In the genomic region with DNA sequence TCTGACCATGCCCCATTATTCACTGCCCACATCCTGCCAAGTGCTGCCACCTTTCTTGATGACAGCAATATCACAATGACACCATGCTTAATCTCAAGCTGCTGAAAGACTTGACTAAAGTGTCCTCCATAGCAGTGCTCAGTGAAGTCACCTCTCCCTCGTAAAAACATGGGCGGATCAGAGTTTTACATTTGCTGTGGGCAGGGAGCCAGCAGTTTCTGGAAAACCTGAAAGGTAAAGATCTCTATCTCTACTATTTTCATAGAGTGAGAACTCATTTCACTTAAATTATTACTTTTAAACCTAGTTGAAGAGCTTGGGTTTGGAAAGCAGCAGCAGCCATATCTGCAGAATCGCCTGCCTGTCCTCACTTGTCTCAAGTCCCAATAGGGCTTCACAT, we compare ENCODE assay signal across 22 mouse cellular contexts.
DNase-seq lines count a peak whose midpoint lies in the region; ATAC-seq and TF ChIP-seq lines count a peak whose summit lies in the region.
"Had no signal": no experiment of that assay in that cellular context is flagged by ENCODE, and none has a peak within 500 bp of the region (broad histone marks: within the 10 kb centered on the region; RNA-seq: fewer than 3 reads in every experiment).

No protein-coding gene starts in this region.

- no peak for ATAC-seq in limb, embryonic 14.5 days (ENCODE audit: low FRiP score, low read depth)
- ATAC-seq: CD4-positive, CD25-positive, alpha-beta regulatory T cell, adult 4 months; forebrain, postnatal 0 days had no signal

- DNase-seq in limb, embryonic 14.5 days (ENCODE audit: low spot score) = peak; percentile 35
- DNase-seq in limb, embryonic 10.5 days (ENCODE audit: low spot score) = no peak
- peak; percentile 29 for DNase-seq in urinary bladder, adult 18-20 months (ENCODE audit: low spot score in 2 of 2)
- DNase-seq in urinary bladder, adult 2 months (ENCODE audit: low spot score) = no peak
- DNase-seq in fat pad, adult 2 months (ENCODE audit: extremely low read depth, low read depth, low spot score) = peak; percentile 5
- DNase-seq in urinary bladder, postnatal 4 days (ENCODE audit: low spot score in 2 of 2) = peak; percentile 20 to 63
- DNase-seq in thymus, postnatal 4 days = no peak
- DNase-seq: adrenal gland, postnatal 10 days; B cell, adult 2 months; cerebellum, adult 11 months; cerebellum, adult 8-10 months; cerebellum, postnatal 14 days; embryo, embryonic 11 days; forebrain, postnatal 0 days; gastrocnemius, postnatal 14 days had no signal

- H3K36me3 ChIP-seq in limb, embryonic 14.5 days (ENCODE audit: control insufficient read depth, insufficient read depth, low read length) = no peaks in the 10 kb centered on the region
- H3K36me3 ChIP-seq in limb, embryonic 10.5 days = no peaks in the 10 kb centered on the region
- H3K36me3 ChIP-seq: embryonic facial prominence, embryonic 15.5 days; G1E; heart, embryonic 10.5 days; hindbrain, embryonic 10.5 days had no signal

- no peaks in the 10 kb centered on the region for H3K9me3 ChIP-seq in limb, embryonic 14.5 days (ENCODE audit: control insufficient read depth, low read length)
- H3K9me3 ChIP-seq in limb, embryonic 10.5 days (replicated peaks) = no peaks in the 10 kb centered on the region
- H3K9me3 ChIP-seq: embryonic facial prominence, embryonic 15.5 days; G1E; heart, embryonic 10.5 days; hindbrain, embryonic 10.5 days had no signal

- H3K27ac ChIP-seq in limb, embryonic 14.5 days (replicated peaks; ENCODE audit: low read depth, low read length) = no peak overlapping the region
- H3K27ac ChIP-seq in limb, embryonic 10.5 days = no peak overlapping the region
- H3K27ac ChIP-seq: embryonic facial prominence, embryonic 15.5 days; heart, embryonic 10.5 days; hindbrain, embryonic 10.5 days; hindbrain, embryonic 14.5 days had no signal

- no peaks in the 10 kb centered on the region for H3K27me3 ChIP-seq in limb, embryonic 14.5 days (ENCODE audit: control insufficient read depth, insufficient read depth, low read length)
- no peaks in the 10 kb centered on the region for H3K27me3 ChIP-seq in limb, embryonic 10.5 days (ENCODE audit: low read depth, poor library complexity, severe bottlenecking)
- H3K27me3 ChIP-seq: embryonic facial prominence, embryonic 15.5 days had no signal

- WGBS in limb, embryonic 14.5 days = 67% methylated on average over 3 of the region's 3 CpGs
- WGBS in limb, embryonic 10.5 days = 90% methylated on average over 3 of the region's 3 CpGs

- H3K4me2 ChIP-seq in limb, embryonic 14.5 days (replicated peaks; ENCODE audit: low read depth, low read length, severe bottlenecking) = no peak overlapping the region
- H3K4me2 ChIP-seq: embryonic facial prominence, embryonic 15.5 days; hindbrain, embryonic 14.5 days had no signal

- H3K4me1 ChIP-seq in limb, embryonic 14.5 days (ENCODE audit: control insufficient read depth, insufficient read depth, low read length) = peaks cover 12% of the 10 kb centered on the region
- peaks cover 7% of the 10 kb centered on the region for H3K4me1 ChIP-seq in limb, embryonic 10.5 days
- H3K4me1 ChIP-seq: heart, embryonic 10.5 days; hindbrain, embryonic 10.5 days had no signal

- no peak overlapping the region for H3K9ac ChIP-seq in limb, embryonic 14.5 days (ENCODE audit: low read depth, low read length, severe bottlenecking)
- H3K9ac ChIP-seq: embryonic facial prominence, embryonic 15.5 days; forebrain, postnatal 0 days; hindbrain, embryonic 14.5 days had no signal

- no peak for TF ChIP-seq POLR2A in limb, embryonic 14.5 days (IDR thresholded peaks at IDR 0.05; ENCODE audit: borderline replicate concordance, extremely low read depth, insufficient read depth, insufficient read length)

- H3K4me3 ChIP-seq in limb, embryonic 14.5 days (replicated peaks; ENCODE audit: low read length) = no peak overlapping the region
- no peak overlapping the region for H3K4me3 ChIP-seq in limb, embryonic 10.5 days
- H3K4me3 ChIP-seq: embryonic facial prominence, embryonic 15.5 days; erythroblast, embryonic 14.5 days; heart, embryonic 10.5 days; hindbrain, embryonic 10.5 days had no signal

Comparison
In these comparisons a context has a peak if more than half of its experiments do, and no peak if none do; other contexts are left out.
1. DNase-seq: peak in limb, embryonic 14.5 days (single experiment), urinary bladder, adult 18-20 months (2 of 2), fat pad, adult 2 months (single experiment) and urinary bladder, postnatal 4 days (2 of 2); none in limb, embryonic 10.5 days (single experiment), urinary bladder, adult 2 months (single experiment) and thymus, postnatal 4 days (single experiment).